Mouse (Mus musculus) bone marrow, adult 2 months (tissue): ENCODE measurements at regions not wholly inside any gene's neighbourhood (a gene's known extent, or its start where the extent isn't known, plus 50 kb on each side); places are given as distances from the start of the nearest gene placed in this dataset.

Source experiments
- H3K27ac ChIP-seq: fragments of 200-500 bp; 2 replicates; pipeline ENCODE4 v1.5.1; 2012; ENCODE audit warnings: low read depth, mild to moderate bottlenecking, control low read depth, inconsistent platforms, low read length; ENCODE audit not compliant: control insufficient read depth, poor library complexity, insufficient read depth
- H3K4me1 ChIP-seq: fragments of 200-500 bp; 2 replicates; pipeline ENCODE4 v1.6.1; 2011; ENCODE audit warnings: low read length; ENCODE audit not compliant: control insufficient read depth, insufficient read depth
- H3K4me3 ChIP-seq: fragments of 200-500 bp; replicated peaks from 2 replicates; pipeline ENCODE3; 2011; ENCODE audit warnings: mild to moderate bottlenecking, low read depth, low read length, control low read depth; ENCODE audit not compliant: control insufficient read depth
- CTCF ChIP-seq: fragments of 200-500 bp; IDR thresholded peaks from 2 replicates; pipeline ENCODE4 v1.5.1; 2011; ENCODE audit warnings: low read length, control low read depth; ENCODE audit not compliant: control insufficient read depth, insufficient read depth
- POLR2A ChIP-seq: fragments of 200-500 bp; IDR thresholded peaks from 2 replicates; pipeline ENCODE4 v1.6.1; 2011; ENCODE audit warnings: low read depth, mild to moderate bottlenecking, control low read depth, low read length, borderline replicate concordance; ENCODE audit not compliant: control insufficient read depth
- WGBS: fragments of 180-500 bp; shearing (Covaris S2); methylation state at CpG from one replicate; pipeline ENCODE4 v1.1.7; 2018; 5-methylcytosine and 5-hydroxymethylcytosine counted together

DNA sequence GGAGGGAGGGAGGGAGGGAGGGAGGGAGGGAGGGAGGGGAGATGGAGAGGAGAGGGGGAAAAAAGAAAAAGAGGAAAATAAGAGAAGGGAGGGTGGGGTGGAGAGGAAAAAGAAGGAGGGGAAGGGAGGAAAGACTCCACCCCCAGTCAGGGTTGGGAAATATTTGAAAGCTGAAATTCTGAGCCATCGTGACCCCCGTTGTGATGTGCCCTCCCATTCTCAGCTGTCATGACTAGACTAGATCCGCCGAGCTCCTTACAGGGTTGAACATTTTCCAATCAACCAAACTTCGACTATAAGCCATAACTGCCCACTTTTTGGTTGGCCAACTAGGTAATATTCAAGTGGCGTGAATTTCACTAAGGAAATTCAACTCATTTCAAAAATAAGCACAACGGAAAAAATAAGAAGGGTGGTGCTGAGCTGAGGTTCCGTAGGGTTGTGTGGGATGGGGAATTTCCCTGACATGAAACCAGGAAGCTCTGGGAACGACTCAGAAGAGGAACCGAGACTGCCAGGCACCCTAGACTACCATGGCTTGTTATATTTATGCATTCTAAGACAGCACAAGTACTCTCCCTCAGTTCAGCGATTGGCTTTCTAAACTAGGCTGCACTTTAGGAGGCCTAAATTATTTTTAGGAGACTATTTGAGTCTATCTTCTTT lies 234.4 kb downstream of the Epha4 start:
- Histone ChIP-seq H3K4me3 (no peak overlapping the region), H3K4me1 (peaks cover 1% of the 10 kb centered on the region; the same call in 1 of the 2 replicates), H3K27ac (no peak overlapping the region)
- TF ChIP-seq CTCF, result no peak
- 73% methylated on average over 11 of the region's 11 CpGs for WGBS

GRCm38 (mm10) chr1:77281741-77282140 lies 233.1 kb downstream of the Epha4 start:
- H3K4me3 ChIP-seq, result no peak overlapping the region
- TF ChIP-seq CTCF (no peak), POLR2A (no peak)
- peaks cover 1% of the 10 kb centered on the region; the same call in 1 of the 2 replicates for H3K4me1 ChIP-seq
- H3K27ac ChIP-seq, result no peak overlapping the region
- WGBS, result 60% methylated on average over 4 of the region's 4 CpGs

DNA sequence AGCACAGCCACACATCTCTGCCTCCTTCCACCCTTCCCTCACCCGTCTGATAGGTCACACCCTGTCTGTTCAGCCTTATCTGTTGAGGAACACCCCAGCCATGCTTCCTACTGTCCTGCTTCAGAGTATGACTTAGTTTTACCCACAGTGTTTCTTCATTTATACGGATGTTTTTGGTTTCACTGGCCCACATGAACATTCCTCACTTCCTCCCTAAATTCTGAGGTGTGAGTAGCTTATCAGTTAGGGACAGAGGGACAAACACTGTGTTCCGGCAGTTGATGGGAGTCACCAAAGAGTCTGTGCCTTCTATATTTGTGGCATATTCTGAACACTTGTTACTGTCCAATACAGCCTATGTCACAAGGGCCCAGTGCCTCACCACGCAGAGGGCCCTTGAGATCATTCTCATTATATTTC lies 216.2 kb downstream of the Epha4 start:
- Histone ChIP-seq H3K27ac (no peak overlapping the region; the same call in 1 of the 2 replicates), H3K4me1 (no peaks in the 10 kb centered on the region; the same call in 1 of the 2 replicates), H3K4me3 (no peak overlapping the region)
- WGBS, result 21% methylated on average over 4 of the region's 4 CpGs
- no peak for TF ChIP-seq CTCF
- TF ChIP-seq POLR2A, result no peak

DNA sequence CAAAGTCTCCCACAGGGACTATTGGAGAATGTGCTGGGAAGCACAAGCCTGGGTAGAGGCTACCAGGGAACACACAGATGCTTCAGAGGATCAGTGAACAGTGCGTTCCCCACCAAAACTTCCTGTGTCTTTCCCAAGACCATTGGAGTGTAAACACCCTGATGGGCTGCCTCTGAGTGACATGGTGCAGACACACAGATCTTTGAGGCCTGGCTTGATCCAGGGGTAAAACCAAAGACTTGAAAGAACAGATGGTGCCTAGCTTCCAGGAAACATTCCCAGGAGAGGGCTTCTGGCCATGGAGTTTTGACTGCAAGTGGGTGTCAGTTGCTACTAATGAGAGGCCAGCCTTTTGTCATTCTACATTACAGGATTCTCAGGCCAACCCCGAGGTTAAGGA lies 214.1 kb downstream of the Epha4 start:
- no peak overlapping the region for H3K27ac ChIP-seq
- H3K4me1 ChIP-seq, result no peaks in the 10 kb centered on the region; the same call in 1 of the 2 replicates
- TF ChIP-seq CTCF (no peak), POLR2A (no peak)
- no peak overlapping the region for H3K4me3 ChIP-seq
- 59% methylated on average over 2 of the region's 2 CpGs for WGBS

- Histone ChIP-seq H3K4me1 (no peaks in the 10 kb centered on the region), H3K4me3 (no peak overlapping the region), H3K27ac (no peak overlapping the region)
- 92% methylated on average over 2 of the region's 2 CpGs for WGBS
- TF ChIP-seq POLR2A, result no peak
- no peak for TF ChIP-seq CTCF
Observed at GRCm38 (mm10) chr1:77304770-77305169, 210.1 kb downstream of the Epha4 start.

GRCm38 (mm10) chr1:77307745-77308144 lies 207.1 kb downstream of the Epha4 start:
- no peak overlapping the region for H3K27ac ChIP-seq
- no peaks in the 10 kb centered on the region for H3K4me1 ChIP-seq
- no peak for TF ChIP-seq POLR2A
- no peak for TF ChIP-seq CTCF
- no peak overlapping the region for H3K4me3 ChIP-seq
- WGBS, result 80% methylated on average over 4 of the region's 4 CpGs

GRCm38 (mm10) chr1:77313119-77313518 lies 201.8 kb downstream of the Epha4 start:
- H3K4me3 ChIP-seq, result no peak overlapping the region
- H3K27ac ChIP-seq, result no peak overlapping the region
- TF ChIP-seq POLR2A (no peak), CTCF (no peak)
- H3K4me1 ChIP-seq, result no peaks in the 10 kb centered on the region
- 56% methylated on average over 3 of the region's 3 CpGs for WGBS

DNA sequence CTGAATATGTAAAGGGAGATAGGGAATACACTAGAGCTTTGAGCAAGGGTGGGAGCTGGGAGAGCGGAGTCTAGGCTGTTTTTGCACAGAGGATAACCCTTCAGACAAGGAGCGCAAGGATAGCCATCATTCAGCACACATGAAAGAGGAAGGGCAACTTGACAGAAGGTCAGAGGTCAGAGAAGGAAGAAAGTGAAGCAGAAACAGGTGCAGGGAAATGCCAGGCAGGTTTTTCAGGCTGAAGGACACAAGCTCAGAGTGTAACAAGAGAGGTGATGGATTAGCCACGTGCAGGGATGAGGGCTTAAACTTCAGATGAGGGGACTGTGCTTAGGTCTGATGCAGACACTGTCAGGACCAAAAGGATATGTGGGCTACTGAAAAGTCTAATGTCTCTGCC lies 199.5 kb downstream of the Epha4 start:
- TF ChIP-seq CTCF (no peak), POLR2A (no peak)
- Histone ChIP-seq H3K27ac (no peak overlapping the region), H3K4me1 (no peaks in the 10 kb centered on the region), H3K4me3 (no peak overlapping the region)
- WGBS, result 77% methylated on average over 3 of the region's 3 CpGs

DNA sequence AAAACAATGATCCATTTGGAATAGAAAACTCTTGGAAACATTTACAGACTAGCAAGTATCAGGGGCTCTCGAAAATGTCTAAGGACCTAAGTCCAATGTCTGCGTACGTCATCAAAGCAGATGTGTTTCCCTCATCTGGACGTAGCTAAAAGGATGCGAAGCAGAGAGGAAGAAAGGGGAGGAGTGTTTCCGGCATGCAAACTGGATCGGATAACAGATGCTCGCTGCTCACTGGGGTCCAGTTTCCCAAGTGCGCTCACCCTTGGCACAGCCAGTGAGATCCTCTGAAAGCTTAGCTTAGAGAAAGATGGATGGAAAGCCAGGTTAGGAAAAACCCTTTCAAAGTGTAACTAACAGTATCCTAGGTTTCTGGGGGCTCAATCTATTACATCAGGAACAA lies 198.7 kb downstream of the Epha4 start:
- Histone ChIP-seq H3K4me3 (no peak overlapping the region), H3K4me1 (no peaks in the 10 kb centered on the region), H3K27ac (no peak overlapping the region)
- TF ChIP-seq CTCF (no peak), POLR2A (no peak)
- WGBS, result 86% methylated on average over 9 of the region's 9 CpGs
